Mouse (Mus musculus) spleen, postnatal 4 days (tissue): ENCODE data around the gene Sirt2.
A peak's percentile ranks its signal among the peaks of the same experiment; 100 is the strongest.

Experiments
- DNase-seq, 2 experiments: peaks; one replicate each; pipeline ENCODE4 v3.0.0; 2022; ENCODE audit warnings: low spot score in 2 of 2

Gene Sirt2

GRCm38 (mm10) chr7:28795832-28796231 is 29.3 kb downstream of the Sirt2 start:
- DNase-seq: no peak

- peak; percentile 80 to 94 for DNase-seq
These were observed 30.0 kb downstream of the Sirt2 start for GRCm38 (mm10) chr7:28796562-28796975.

GRCm38 (mm10) chr7:28799994-28800393 is 33.5 kb downstream of the Sirt2 start:
- no peak for DNase-seq

- no peak for DNase-seq
These were observed 34.9 kb downstream of the Sirt2 start for GRCm38 (mm10) chr7:28801451-28801850.

GRCm38 (mm10) chr7:28801901-28802670 is 35.6 kb downstream of the Sirt2 start:
- no peak for DNase-seq

- no peak for DNase-seq
These were observed 36.5 kb downstream of the Sirt2 start for GRCm38 (mm10) chr7:28802846-28803588.

GRCm38 (mm10) chr7:28803756-28804155 is 37.2 kb downstream of the Sirt2 start:
- DNase-seq: no peak

- no peak for DNase-seq
These were observed 40.3 kb downstream of the Sirt2 start for GRCm38 (mm10) chr7:28806869-28807268.

GRCm38 (mm10) chr7:28807641-28808220 is 41.2 kb downstream of the Sirt2 start:
- DNase-seq: no peak

- peak in 1 of 2 experiments; percentile 28 for DNase-seq
These were observed 41.8 kb downstream of the Sirt2 start, which contains the start of gene Hnrnpl for GRCm38 (mm10) chr7:28808221-28808941. Gene Hnrnpl (plus strand): TSS chr7:28808541.

- peak; percentile 92 to 95 for DNase-seq
These were observed 42.4 kb downstream of the Sirt2 start for GRCm38 (mm10) chr7:28808957-28809393.

- DNase-seq: peak; percentile 62 to 81
These were observed 43.0 kb downstream of the Sirt2 start for GRCm38 (mm10) chr7:28809401-28810089.

GRCm38 (mm10) chr7:28810107-28811066 is 43.9 kb downstream of the Sirt2 start:
- DNase-seq: peak; percentile 99 to 100

- DNase-seq: peak; percentile 92 to 97
These were observed 44.7 kb downstream of the Sirt2 start for GRCm38 (mm10) chr7:28811228-28811627.

- DNase-seq: no peak
These were observed 45.2 kb downstream of the Sirt2 start for GRCm38 (mm10) chr7:28811640-28812275.

- DNase-seq: no peak
These were observed 45.9 kb downstream of the Sirt2 start for GRCm38 (mm10) chr7:28812436-28812835.

- no peak for DNase-seq
These were observed 46.4 kb downstream of the Sirt2 start for GRCm38 (mm10) chr7:28812949-28813348.

GRCm38 (mm10) chr7:28814306-28815034 is 47.9 kb downstream of the Sirt2 start:
- DNase-seq: no peak

- no peak for DNase-seq
These were observed 48.7 kb downstream of the Sirt2 start for GRCm38 (mm10) chr7:28815230-28815629.
